Mouse (Mus musculus) cerebellum, adult (tissue): ENCODE results near the gene Atg16l2.

Source experiments
- ATAC-seq: cut with Nextera tagmentation; 2 replicates; pipeline ENCODE4 v1.9.2; 2017; ENCODE audit warnings: mild to moderate bottlenecking, moderate library complexity, mixed read lengths; ENCODE audit not compliant: insufficient number of reproducible peaks, low FRiP score, low TSS enrichment

The Atg16l2 gene

GRCm38 (mm10) chr7:101301881-101302456 lies at the start of gene Atg16l2:
Gene Atg16l2 (minus strand): TSS chr7:101302251.
- ATAC-seq: peak; percentile 96

DNA sequence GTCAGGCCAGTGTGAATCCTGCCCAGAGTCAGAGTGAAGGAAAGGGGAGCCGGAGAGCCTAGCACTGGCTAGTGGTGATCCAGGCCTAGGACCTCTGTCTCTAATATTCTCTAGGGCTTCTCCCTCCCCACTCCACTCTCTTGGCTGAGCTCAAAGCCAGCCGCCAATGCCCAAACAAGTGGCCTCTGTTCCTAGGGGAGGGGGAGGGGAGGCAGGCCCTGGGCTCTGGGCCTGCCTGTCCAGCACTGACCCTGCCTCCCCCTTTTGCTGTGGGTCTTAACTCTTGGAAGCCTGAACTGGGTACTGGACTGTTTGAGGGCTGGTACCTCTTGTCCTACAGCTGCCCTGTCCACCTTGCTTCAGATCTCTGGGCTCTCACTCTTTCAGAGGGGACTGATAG lies 47.8 kb upstream of the Atg16l2 start:
- 0 out of 2 replicates have a peak, but pooled peaks have one; percentile 32 for ATAC-seq

- no peak for ATAC-seq
Measured at GRCm38 (mm10) chr7:101348312-101348711, 46.3 kb upstream of the Atg16l2 start.

DNA sequence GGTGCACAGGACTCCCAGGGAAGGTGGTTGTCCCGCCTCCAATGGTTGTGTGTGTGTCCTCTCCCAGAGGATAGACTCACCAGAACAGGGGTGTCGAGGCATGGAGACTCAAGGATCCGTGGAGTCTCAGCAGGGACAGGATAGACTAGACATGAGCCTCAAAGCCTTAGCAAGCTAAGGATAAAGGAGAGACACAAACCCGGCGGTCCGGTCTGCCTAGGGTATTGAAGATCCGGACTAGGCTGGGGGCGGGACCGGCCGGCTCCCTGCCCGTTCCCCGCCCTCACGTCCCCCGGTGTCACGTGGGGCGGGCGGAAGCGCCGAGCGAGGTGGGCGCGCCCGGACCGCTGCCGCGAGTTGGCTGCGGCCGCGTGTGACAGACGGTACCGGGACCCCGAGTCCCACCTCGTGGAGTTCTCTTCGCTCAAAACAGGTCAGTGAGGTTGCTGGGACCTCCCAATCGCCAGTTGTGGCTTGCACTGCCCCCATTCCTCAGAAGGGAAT lies 45.8 kb upstream of the Atg16l2 start, which contains the start of gene Arap1:
Arap1 (plus strand) TSS at position 301 of the 504 bp plus-strand sequence.
- no peak; the same call in 1 of the 2 replicates for ATAC-seq

DNA sequence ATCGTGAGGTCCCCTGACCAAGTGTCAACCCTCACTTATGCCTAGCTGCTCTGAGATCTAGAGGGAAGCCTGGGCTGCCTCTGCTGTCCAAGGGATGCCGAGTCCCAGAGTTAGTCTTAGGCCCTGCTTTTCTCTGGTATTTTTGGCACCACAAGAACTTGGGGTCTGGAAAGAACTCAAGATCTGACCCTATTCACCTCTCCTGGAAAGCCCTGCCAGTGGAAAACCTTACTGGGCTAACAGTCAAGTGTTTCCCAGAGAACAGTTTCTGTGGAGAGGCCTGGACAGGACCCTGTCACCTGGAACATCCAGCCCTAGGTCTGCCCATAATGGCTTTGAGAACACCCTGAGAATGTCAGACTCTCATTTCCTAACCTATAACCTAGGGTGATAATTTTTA lies 44.9 kb upstream of the Atg16l2 start:
- ATAC-seq: no peak

- no peak for ATAC-seq
Measured at GRCm38 (mm10) chr7:101344892-101345291, 42.8 kb upstream of the Atg16l2 start.

DNA sequence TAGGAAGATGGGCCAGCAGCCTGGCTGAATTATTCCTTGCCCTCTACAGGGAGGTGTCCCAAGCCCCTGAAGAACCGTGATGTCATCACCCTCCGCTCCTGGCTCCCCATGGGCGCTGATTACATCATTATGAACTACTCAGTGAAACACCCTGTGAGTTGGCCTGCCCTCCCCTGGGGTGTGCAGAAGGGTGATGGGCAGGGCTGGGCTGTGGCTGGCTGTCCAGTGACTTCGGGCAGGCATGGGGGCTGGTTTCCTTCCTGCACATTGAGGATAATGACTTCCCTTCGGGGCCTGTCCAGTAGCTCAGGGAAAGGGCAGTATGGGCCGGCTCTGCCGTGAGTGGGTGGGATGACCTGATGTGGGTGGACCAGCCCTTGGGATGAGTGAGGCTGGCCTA lies 41.1 kb upstream of the Atg16l2 start:
- ATAC-seq: no peak

DNA sequence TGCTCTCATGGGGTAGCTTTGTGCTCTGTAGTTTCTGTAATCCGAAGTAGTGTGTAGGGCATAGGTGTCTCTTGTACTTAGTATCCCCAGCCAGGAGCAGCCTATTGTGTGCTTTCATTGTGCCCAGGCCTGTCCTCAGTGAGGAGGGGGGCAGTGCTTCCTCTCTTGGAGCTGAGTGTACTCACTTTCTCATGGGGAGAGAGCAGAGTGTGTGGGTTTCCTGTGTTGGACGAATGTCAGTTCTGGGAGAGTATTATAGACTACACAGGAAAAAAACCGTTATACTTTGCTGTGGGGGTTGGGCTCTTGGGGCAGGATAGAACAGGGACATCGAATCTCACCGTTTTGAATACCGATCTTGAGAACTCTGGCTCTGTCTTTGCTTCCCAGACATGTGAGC lies 39.4 kb upstream of the Atg16l2 start:
- ATAC-seq: no peak

DNA sequence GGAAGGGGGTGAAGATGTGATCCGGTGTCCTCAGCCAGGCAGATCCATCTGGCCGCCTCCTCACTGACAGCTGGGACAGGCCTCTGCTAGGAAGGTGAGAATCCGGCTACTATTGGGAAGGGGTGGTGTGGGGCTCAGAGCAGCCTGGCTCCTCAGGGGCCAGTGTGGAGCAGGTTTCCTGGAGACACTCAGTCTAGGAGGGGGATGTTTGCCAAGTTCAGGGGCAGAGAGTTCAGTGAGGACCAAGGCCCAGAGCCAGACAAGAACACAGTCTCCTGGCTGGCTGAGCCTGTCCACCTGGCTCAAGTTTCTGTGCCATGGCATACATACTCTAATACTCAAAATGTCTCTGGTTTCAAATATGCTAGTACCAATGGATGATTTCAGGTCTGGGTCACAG lies 35.4 kb upstream of the Atg16l2 start:
- 0 out of 2 replicates have a peak, but pooled peaks have one; percentile 12 for ATAC-seq

GRCm38 (mm10) chr7:101336686-101337085 lies 34.6 kb upstream of the Atg16l2 start:
- ATAC-seq: no peak

DNA sequence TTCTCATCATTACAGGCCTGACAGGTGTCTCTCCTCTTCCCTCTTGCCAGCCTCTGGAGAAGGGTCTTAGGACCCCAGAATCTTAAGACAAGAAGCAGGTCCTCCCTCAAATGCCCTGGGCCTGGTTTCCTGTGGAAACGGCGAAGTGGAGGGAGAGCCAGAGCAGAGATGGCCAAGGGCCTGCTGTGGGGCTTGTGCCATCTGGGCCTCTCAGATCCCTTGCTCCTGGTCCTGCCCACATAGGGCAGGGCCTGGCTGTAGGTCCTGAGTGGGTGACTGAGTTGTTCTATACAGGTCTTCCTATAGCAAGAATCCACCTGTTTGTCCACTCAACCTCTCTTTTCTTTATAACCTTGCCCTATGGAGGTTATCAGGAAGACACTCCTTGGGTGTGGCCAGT lies 33.2 kb upstream of the Atg16l2 start:
- ATAC-seq: peak; percentile 51; the same call in 1 of the 2 replicates

GRCm38 (mm10) chr7:101332045-101332831 lies 30.2 kb upstream of the Atg16l2 start:
- ATAC-seq: no peak

- peak; percentile 62; the same call in 1 of the 2 replicates for ATAC-seq
Measured at GRCm38 (mm10) chr7:101330841-101331173, 28.8 kb upstream of the Atg16l2 start.

GRCm38 (mm10) chr7:101330074-101330840 lies 28.2 kb upstream of the Atg16l2 start:
- 0 out of 2 replicates have a peak, but pooled peaks have one; percentile 4 for ATAC-seq

- no peak for ATAC-seq
Measured at GRCm38 (mm10) chr7:101329606-101330005, 27.6 kb upstream of the Atg16l2 start.

DNA sequence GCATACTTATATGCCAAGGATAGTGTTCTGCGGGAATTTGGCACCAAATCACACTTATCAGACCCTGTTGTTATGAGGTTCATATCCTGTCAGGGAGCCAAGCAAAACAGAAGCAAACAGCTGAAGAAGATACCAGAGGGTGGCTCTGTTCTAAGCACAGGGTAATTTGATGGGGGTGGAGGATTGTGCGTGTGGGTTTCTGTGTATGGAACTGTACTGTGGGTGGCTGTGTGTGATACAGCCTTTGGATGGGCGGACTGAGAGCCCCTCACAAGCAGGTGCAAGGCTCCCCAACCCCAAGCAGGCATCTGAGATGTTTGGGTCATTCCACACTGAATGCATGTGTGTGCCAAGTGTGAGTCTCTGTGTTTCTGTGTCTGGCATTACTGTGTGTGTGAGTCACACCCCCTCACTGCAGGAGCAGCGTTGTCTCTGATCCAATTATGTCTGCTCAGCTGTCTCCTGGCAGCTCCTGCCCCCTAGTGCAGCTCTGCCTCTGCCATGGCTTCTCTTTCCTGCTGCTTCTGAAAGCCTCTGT lies 26.6 kb upstream of the Atg16l2 start:
- ATAC-seq: no peak

DNA sequence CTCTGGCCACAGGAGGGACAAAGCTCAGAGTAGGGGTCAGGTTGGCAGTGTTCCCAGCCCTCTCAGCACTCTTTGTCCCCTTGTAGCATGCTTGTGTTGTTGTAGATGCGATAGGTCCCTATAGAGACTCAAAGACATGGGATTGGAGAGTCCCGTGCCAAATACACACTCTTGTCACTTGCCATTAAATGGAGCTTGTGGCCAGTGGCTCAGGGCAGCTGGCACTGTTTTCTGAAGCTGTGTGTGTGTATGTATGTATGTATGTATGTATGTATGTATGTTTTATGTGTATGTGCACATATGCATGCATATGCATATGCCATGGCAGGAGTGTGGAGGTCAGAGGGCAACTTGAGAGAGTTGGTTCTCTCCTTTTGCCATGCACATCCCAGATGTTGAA lies 25.7 kb upstream of the Atg16l2 start:
- ATAC-seq: no peak

GRCm38 (mm10) chr7:101327263-101327662 lies 25.2 kb upstream of the Atg16l2 start:
- ATAC-seq: no peak

GRCm38 (mm10) chr7:101326006-101326405 lies 24.0 kb upstream of the Atg16l2 start:
- no peak for ATAC-seq

DNA sequence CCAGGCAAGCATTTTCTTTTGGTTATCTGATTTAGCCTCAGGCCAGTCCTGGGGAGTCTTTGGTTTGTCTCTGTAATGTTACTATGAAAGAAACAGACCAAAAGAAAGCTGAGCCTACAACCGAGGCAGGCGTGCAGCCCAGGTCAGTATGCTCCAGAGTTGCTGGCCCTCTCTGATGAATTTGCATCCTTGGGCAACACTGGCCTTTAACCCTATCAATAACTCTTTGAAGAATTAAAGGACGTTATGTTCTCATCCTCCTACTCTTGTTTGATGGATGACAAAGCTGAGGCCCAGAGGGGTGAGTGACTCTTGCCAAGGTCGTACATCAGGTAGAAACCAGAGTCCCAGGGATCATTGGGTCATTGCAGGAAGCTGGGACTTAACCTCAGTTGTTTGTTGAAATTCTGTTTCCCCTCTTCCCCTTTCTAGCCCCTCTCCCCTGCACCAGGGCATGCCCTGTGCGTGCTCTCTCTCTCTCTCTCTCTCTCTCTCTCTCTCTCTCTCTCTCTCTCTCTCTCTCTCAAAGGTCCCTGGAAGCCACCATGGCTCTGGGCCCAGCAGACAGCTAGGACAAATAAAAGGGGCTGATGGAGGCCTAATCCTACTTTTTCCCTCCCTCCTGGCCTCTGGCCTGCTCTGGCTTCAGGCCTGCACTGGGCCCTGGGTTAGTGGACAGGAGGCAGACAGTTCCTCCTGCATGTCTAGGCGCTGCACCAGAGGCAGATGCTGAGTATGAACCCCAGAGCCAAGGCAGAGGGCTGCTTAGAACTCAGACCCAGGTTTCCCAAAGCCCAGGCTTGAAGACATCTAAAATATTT lies 22.3 kb upstream of the Atg16l2 start:
- ATAC-seq: no peak
